Mouse (Mus musculus): Measurements from ENCODE around the gene Acp7. TPM values are rescaled to one million over a fixed set of nuclear protein-coding genes. Genes with fewer than 3 reads are reported as not detected.

Gene Acp7
- polyA plus RNA-seq, 1 experiment from 2014 or later = not detected

DNA sequence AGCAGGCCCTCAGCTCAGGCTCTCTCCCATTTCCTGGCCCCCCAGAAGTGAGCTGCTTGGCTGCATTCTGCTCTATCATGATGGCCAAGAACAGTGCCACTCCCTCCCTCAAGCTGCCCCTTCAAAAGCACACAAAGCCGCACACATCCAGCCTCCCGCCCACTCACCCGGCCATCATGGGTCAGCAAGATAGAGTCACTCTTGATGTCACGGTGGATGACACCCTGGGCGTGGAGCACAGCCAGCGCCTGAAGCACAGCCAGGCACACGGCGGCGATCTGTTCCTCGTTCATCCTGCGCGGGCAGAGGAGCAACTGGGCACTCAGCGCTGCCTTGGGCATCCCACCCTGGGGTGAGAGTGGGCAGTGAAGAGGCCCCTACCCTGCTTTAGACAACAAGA lies 68.8 kb downstream of the Acp7 start:
- no peak for ATAC-seq
- no peaks in the 10 kb centered on the region for H3K27me3 ChIP-seq (replicated peaks; ENCODE audit: control insufficient read depth, insufficient read depth, low read length)
- H3K4me1 ChIP-seq (ENCODE audit: control insufficient read depth, insufficient read depth, low read length) = no peaks in the 10 kb centered on the region
- no peak overlapping the region for H3K4me2 ChIP-seq (ENCODE audit: low read length)
- WGBS = 92% methylated on average over 13 of the region's 13 CpGs
- no peak overlapping the region for H3K27ac ChIP-seq (ENCODE audit: low read depth, low read length)
- DNase-seq (ENCODE audit: low spot score) = no peak
- H3K9ac ChIP-seq (ENCODE audit: low read length) = no peak overlapping the region
- H3K36me3 ChIP-seq (ENCODE audit: control insufficient read depth, insufficient read depth, low read length) = peaks cover 80% of the 10 kb centered on the region
- no peaks in the 10 kb centered on the region for H3K9me3 ChIP-seq (replicated peaks; ENCODE audit: control insufficient read depth, low read length)
- H3K4me3 ChIP-seq (ENCODE audit: low read depth, low read length) = no peak overlapping the region

DNA sequence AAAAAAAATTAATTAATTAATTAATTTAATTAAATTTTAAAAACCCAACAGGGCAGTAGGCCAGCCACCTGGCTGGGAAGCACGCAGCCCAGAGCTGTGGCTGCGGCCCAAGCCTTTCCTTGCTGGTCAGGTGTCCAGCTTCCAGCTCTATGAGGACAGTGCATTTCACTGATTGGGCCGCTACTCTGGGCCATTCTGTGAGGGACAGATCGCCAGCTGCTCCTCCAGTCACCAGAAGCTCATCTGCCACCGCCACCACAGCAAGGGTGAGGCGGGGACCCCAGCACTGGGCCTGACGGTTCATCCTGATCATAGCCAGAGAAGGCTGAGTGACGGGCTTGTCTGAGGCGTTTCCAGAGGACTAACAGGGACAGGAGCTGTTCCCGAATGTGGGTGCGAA lies 69.2 kb downstream of the Acp7 start:
- no peak overlapping the region for H3K4me3 ChIP-seq (ENCODE audit: low read depth, low read length)
- ATAC-seq (no peak), DNase-seq (ENCODE audit: low spot score) (no peak)
- no peaks in the 10 kb centered on the region for H3K4me1 ChIP-seq (ENCODE audit: control insufficient read depth, insufficient read depth, low read length)
- no peak overlapping the region for H3K27ac ChIP-seq (ENCODE audit: low read depth, low read length)
- no peak overlapping the region for H3K9ac ChIP-seq (ENCODE audit: low read length)
- H3K36me3 ChIP-seq (ENCODE audit: control insufficient read depth, insufficient read depth, low read length) = peaks cover 76% of the 10 kb centered on the region
- H3K4me2 ChIP-seq (ENCODE audit: low read length) = no peak overlapping the region
- H3K9me3 ChIP-seq (replicated peaks; ENCODE audit: control insufficient read depth, low read length) = no peaks in the 10 kb centered on the region
- WGBS = 90% methylated on average over 11 of the region's 11 CpGs
- no peaks in the 10 kb centered on the region for H3K27me3 ChIP-seq (replicated peaks; ENCODE audit: control insufficient read depth, insufficient read depth, low read length)

GRCm38 (mm10) chr7:28560856-28561255 lies 70.3 kb downstream of the Acp7 start:
- no peak for DNase-seq (ENCODE audit: low spot score)
- WGBS = 96% methylated on average over 10 of the region's 10 CpGs
- no peaks in the 10 kb centered on the region for H3K27me3 ChIP-seq (replicated peaks; ENCODE audit: control insufficient read depth, insufficient read depth, low read length)
- H3K9ac ChIP-seq (ENCODE audit: low read length) = no peak overlapping the region
- H3K4me2 ChIP-seq (ENCODE audit: low read length) = no peak overlapping the region
- H3K4me1 ChIP-seq (ENCODE audit: control insufficient read depth, insufficient read depth, low read length) = no peaks in the 10 kb centered on the region
- no peak overlapping the region for H3K4me3 ChIP-seq (ENCODE audit: low read depth, low read length)
- no peak overlapping the region for H3K27ac ChIP-seq (ENCODE audit: low read depth, low read length)
- ATAC-seq = no peak
- H3K36me3 ChIP-seq (ENCODE audit: control insufficient read depth, insufficient read depth, low read length) = peaks cover 65% of the 10 kb centered on the region
- H3K9me3 ChIP-seq (replicated peaks; ENCODE audit: control insufficient read depth, low read length) = no peaks in the 10 kb centered on the region

GRCm38 (mm10) chr7:28558486-28558885 lies 72.6 kb downstream of the Acp7 start:
- Histone ChIP-seq H3K27me3 (replicated peaks; ENCODE audit: control insufficient read depth, insufficient read depth, low read length) (no peaks in the 10 kb centered on the region), H3K4me3 (ENCODE audit: low read depth, low read length) (no peak overlapping the region), H3K36me3 (ENCODE audit: control insufficient read depth, insufficient read depth, low read length) (peaks cover 41% of the 10 kb centered on the region), H3K27ac (ENCODE audit: low read depth, low read length) (no peak overlapping the region), H3K9ac (ENCODE audit: low read length) (no peak overlapping the region), H3K9me3 (replicated peaks; ENCODE audit: control insufficient read depth, low read length) (no peaks in the 10 kb centered on the region), H3K4me1 (ENCODE audit: control insufficient read depth, insufficient read depth, low read length) (no peaks in the 10 kb centered on the region), H3K4me2 (ENCODE audit: low read length) (no peak overlapping the region)
- ATAC-seq (no peak), DNase-seq (ENCODE audit: low spot score) (no peak)
- whole genome bisulfite sequencing = 78% methylated on average over 4 of the region's 4 CpGs

DNA sequence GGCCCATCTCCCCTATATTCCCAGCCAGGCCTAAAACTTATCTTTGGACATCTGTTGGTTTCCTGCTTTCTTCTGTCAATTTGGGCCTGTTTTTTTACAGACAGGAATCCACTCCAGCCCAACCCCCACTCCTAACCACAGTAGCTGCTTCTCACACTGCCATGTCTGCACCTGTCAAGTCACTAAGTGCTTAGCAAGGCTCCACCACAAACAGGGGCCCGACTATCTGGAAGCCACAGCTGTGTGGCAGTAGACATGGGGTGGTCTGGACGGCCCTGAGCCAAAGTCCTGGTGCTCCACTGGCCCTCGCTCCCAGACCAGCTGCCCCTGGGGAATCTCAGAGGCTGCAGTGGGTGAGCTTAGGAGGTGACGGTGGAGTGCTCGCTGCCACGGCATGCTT lies 73.4 kb downstream of the Acp7 start:
- Histone ChIP-seq H3K9me3 (replicated peaks; ENCODE audit: control insufficient read depth, low read length) (no peaks in the 10 kb centered on the region), H3K27ac (ENCODE audit: low read depth, low read length) (no peak overlapping the region), H3K27me3 (replicated peaks; ENCODE audit: control insufficient read depth, insufficient read depth, low read length) (no peaks in the 10 kb centered on the region), H3K4me3 (ENCODE audit: low read depth, low read length) (no peak overlapping the region), H3K36me3 (ENCODE audit: control insufficient read depth, insufficient read depth, low read length) (peaks cover 35% of the 10 kb centered on the region), H3K9ac (ENCODE audit: low read length) (no peak overlapping the region), H3K4me2 (ENCODE audit: low read length) (no peak overlapping the region), H3K4me1 (ENCODE audit: control insufficient read depth, insufficient read depth, low read length) (no peaks in the 10 kb centered on the region)
- DNase-seq (ENCODE audit: low spot score) (no peak), ATAC-seq (no peak)
- 87% methylated on average over 6 of the region's 6 CpGs for WGBS

Small RNAs within 50 kb of the gene (microRNA-seq; reads per million reads assigned to microRNA genes)
- 0.40 reads per million for gene Mir7049

Other genes with a start within 250 kb of the Acp7 start
- 42.3 and 52.9 TPM in 2 replicates for gene Med29, start 238.6 kb downstream of the Acp7 start, polyA plus RNA-seq (2014; fragmentation: Nextera tagmentation; extraction: Ambion mirVana)
- gene Paf1, start 238.4 kb downstream of the Acp7 start, polyA plus RNA-seq (2014; fragmentation: Nextera tagmentation; extraction: Ambion mirVana) = 59.3 and 73.1 TPM in 2 replicates
- gene Gmfg, start 193.9 kb downstream of the Acp7 start, polyA plus RNA-seq (2014; fragmentation: Nextera tagmentation; extraction: Ambion mirVana) = 3.3 and 4.9 TPM in 2 replicates
- 8.7 and 9.8 TPM in 2 replicates for gene Lrfn1, start 179.4 kb downstream of the Acp7 start, polyA plus RNA-seq (2014; fragmentation: Nextera tagmentation; extraction: Ambion mirVana)
- gene Ifnl2, start 120.9 kb downstream of the Acp7 start, polyA plus RNA-seq (2014; fragmentation: Nextera tagmentation; extraction: Ambion mirVana) = not detected in 2 replicates
- gene Ifnl3, start 108.5 kb downstream of the Acp7 start, polyA plus RNA-seq (2014; fragmentation: Nextera tagmentation; extraction: Ambion mirVana) = not detected in 2 replicates
- not detected in 2 replicates for gene Sycn, start 90.4 kb downstream of the Acp7 start, polyA plus RNA-seq (2014; fragmentation: Nextera tagmentation; extraction: Ambion mirVana)
- gene Nccrp1, start 84.1 kb downstream of the Acp7 start, polyA plus RNA-seq (2014; fragmentation: Nextera tagmentation; extraction: Ambion mirVana) = not detected in 2 replicates
- gene Samd4b, start 33.2 kb downstream of the Acp7 start, polyA plus RNA-seq (2014; fragmentation: Nextera tagmentation; extraction: Ambion mirVana) = 20.1 and 24.1 TPM in 2 replicates
- 12.6 and 16.0 TPM in 2 replicates for gene Pak4, start 33.1 kb downstream of the Acp7 start, polyA plus RNA-seq (2014; fragmentation: Nextera tagmentation; extraction: Ambion mirVana)
- 4.3 and 5.9 TPM in 2 replicates for gene Fbxo27, start 61.5 kb upstream of the Acp7 start, polyA plus RNA-seq (2014; fragmentation: Nextera tagmentation; extraction: Ambion mirVana)
- 3.0 and 3.4 TPM in 2 replicates for gene Fbxo17, start 85.5 kb upstream of the Acp7 start, polyA plus RNA-seq (2014; fragmentation: Nextera tagmentation; extraction: Ambion mirVana)
- gene Mrps12, start 110.5 kb upstream of the Acp7 start, polyA plus RNA-seq (2014; fragmentation: Nextera tagmentation; extraction: Ambion mirVana) = 133 and 141 TPM in 2 replicates
- 17.6 and 17.7 TPM in 2 replicates for gene Sars2, start 110.7 kb upstream of the Acp7 start, polyA plus RNA-seq (2014; fragmentation: Nextera tagmentation; extraction: Ambion mirVana)
- not detected in 2 replicates for gene Ccer2, start 124.8 kb upstream of the Acp7 start, polyA plus RNA-seq (2014; fragmentation: Nextera tagmentation; extraction: Ambion mirVana)
- gene Sirt2, start 135.4 kb upstream of the Acp7 start, polyA plus RNA-seq (2014; fragmentation: Nextera tagmentation; extraction: Ambion mirVana) = 110 and 115 TPM in 2 replicates
- 61.0 and 62.4 TPM in 2 replicates for gene Nfkbib, start 136.2 kb upstream of the Acp7 start, polyA plus RNA-seq (2014; fragmentation: Nextera tagmentation; extraction: Ambion mirVana)
- 1.3 and 1.5 TPM in 2 replicates for gene Rinl, start 157.6 kb upstream of the Acp7 start, polyA plus RNA-seq (2014; fragmentation: Nextera tagmentation; extraction: Ambion mirVana)
- gene Hnrnpl, start 177.2 kb upstream of the Acp7 start, polyA plus RNA-seq (2014; fragmentation: Nextera tagmentation; extraction: Ambion mirVana) = 190 and 198 TPM in 2 replicates
- gene Ech1, start 193.9 kb upstream of the Acp7 start, polyA plus RNA-seq (2014; fragmentation: Nextera tagmentation; extraction: Ambion mirVana) = 103 and 107 TPM in 2 replicates
- gene Lgals4, start 202.5 kb upstream of the Acp7 start, polyA plus RNA-seq (2014; fragmentation: Nextera tagmentation; extraction: Ambion mirVana) = 1.7 and 2.0 TPM in 2 replicates
- gene Lgals7, start 232.5 kb upstream of the Acp7 start, polyA plus RNA-seq (2014; fragmentation: Nextera tagmentation; extraction: Ambion mirVana) = 2.4 and 4.2 TPM in 2 replicates

Measured in forebrain, embryonic 14.5 days (tissue).